Mouse (Mus musculus) bone marrow macrophage, adult 2 months (primary cell): ENCODE measurements around the gene Spata9. TPM values are rescaled to one million over a fixed set of nuclear protein-coding genes. Genes with fewer than 3 reads are reported as not detected.

Experiments
- H3K27ac ChIP-seq: 2 replicates; pipeline ENCODE4 v1.5.1; 2012; ENCODE audit warnings: low read depth, low read length; ENCODE audit not compliant: insufficient read depth
- H3K4me1 ChIP-seq: 2 replicates; pipeline ENCODE4 v1.6.1; 2012; ENCODE audit warnings: low read length; ENCODE audit not compliant: control insufficient read depth, insufficient read depth
- H3K4me3 ChIP-seq: 2 replicates; pipeline ENCODE4 v1.5.1; 2012; ENCODE audit warnings: mild to moderate bottlenecking, low read length, moderate library complexity; ENCODE audit not compliant: insufficient read depth
- CTCF ChIP-seq: IDR thresholded peaks from 2 replicates; pipeline ENCODE4 v1.5.1; 2012; ENCODE audit warnings: low read depth, mild to moderate bottlenecking, low read length, moderate library complexity
- POLR2A ChIP-seq: IDR thresholded peaks from 2 replicates; pipeline ENCODE4 v1.6.1; 2012; ENCODE audit warnings: mild to moderate bottlenecking, low read depth, low read length, borderline replicate concordance
- polyA plus RNA-seq: library from polyadenylated mRNA; stranded (reverse); fragments of >200 nt; gene quantifications from 2 replicates; pipeline ENCODE4 v1.2.4, GENCODE M21; 2012; ENCODE audit not compliant: missing spikeins, insufficient read depth, insufficient read length

The Spata9 gene
- polyA plus RNA-seq, 1 experiment = not detected

DNA sequence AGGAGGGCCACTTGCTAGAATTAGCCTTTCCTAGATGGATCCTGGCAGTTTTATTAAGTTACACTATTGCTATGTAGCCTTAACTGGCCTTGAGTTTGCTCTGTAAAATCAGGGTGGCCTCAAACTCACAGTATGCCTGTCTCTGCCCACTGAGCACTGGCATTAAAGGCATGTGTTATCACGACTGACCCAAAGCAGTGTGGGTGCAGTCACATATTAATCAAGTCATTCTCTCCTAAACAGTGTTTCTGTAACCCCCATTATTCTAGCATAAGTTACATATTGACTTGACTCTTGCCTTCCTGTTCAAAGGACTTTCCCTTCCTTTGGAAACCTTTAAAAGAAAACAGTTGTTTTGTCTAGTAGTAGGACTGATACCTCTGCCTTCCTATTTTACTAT lies 75.5 kb downstream of the Spata9 start:
- TF ChIP-seq POLR2A (no peak), CTCF (no peak)

GRCm38 (mm10) chr13:76044971-76045370 lies 78.0 kb downstream of the Spata9 start:
- Histone ChIP-seq H3K27ac (no peak overlapping the region), H3K4me3 (no peak overlapping the region), H3K4me1 (no peaks in the 10 kb centered on the region)
- TF ChIP-seq POLR2A = no peak
- TF ChIP-seq CTCF = no peak

More for the DNA sequence above, 75.5 kb downstream of the Spata9 start:
- Histone ChIP-seq H3K27ac (no peak overlapping the region), H3K4me3 (no peak overlapping the region), H3K4me1 (no peaks in the 10 kb centered on the region)

Other genes starting within 250 kb of the Spata9 start
- gene Glrx, start 127.3 kb upstream of the Spata9 start, polyA plus RNA-seq = 112 and 121 TPM in 2 replicates
- 0.55 and 1.3 TPM in 2 replicates for gene Rhobtb3, start 23.2 kb upstream of the Spata9 start, polyA plus RNA-seq
- gene Rfesd, start 51.6 kb downstream of the Spata9 start, polyA plus RNA-seq = 15.3 and 24.7 TPM in 2 replicates
- not detected in 2 replicates for gene Gpr150, start 89.8 kb downstream of the Spata9 start, polyA plus RNA-seq
- gene Arsk, start 131.5 kb downstream of the Spata9 start, polyA plus RNA-seq = 23.0 and 26.7 TPM in 2 replicates
- gene Ttc37, start 131.6 kb downstream of the Spata9 start, polyA plus RNA-seq = 8.6 and 10.6 TPM in 2 replicates